Mouse (Mus musculus) frontal cortex, postnatal 10 days (tissue): ENCODE data around the gene Mmp11.
"Not testable (repeated sequence)": the region's sequence is repeated elsewhere in the genome, so short reads cannot be mapped to it uniquely, and the experiment has no call there.

Experiments
- DNase-seq, 2 experiments: peaks; one replicate each; pipeline ENCODE4 v3.0.0; 2022; ENCODE audit warnings: low spot score in 2 of 2, mixed read lengths in 1 of 2

The Mmp11 gene

GRCm38 (mm10) chr10:75896208-75896607 is 40.1 kb downstream of the Mmp11 start:
- no peak for DNase-seq

- DNase-seq = no peak
These were observed 40.6 kb downstream of the Mmp11 start for GRCm38 (mm10) chr10:75895730-75896129.

- DNase-seq = no peak
These were observed 41.7 kb downstream of the Mmp11 start for GRCm38 (mm10) chr10:75894601-75895000.

GRCm38 (mm10) chr10:75893089-75893750 is 43.1 kb downstream of the Mmp11 start, which contains the start of gene Derl3:
Derl3 (plus strand) TSS chr10:75893413.
- peak; percentile 93 to 98 for DNase-seq

GRCm38 (mm10) chr10:75889406-75890153 is 46.7 kb downstream of the Mmp11 start:
- no peak for DNase-seq

- DNase-seq = not testable (repeated sequence)
These were observed 48.8 kb downstream of the Mmp11 start for GRCm38 (mm10) chr10:75887504-75887903.

- no peak for DNase-seq
These were observed 51.6 kb downstream of the Mmp11 start for GRCm38 (mm10) chr10:75884742-75885141.

- DNase-seq = peak; percentile 73 to 82
These were observed 53.1 kb downstream of the Mmp11 start for GRCm38 (mm10) chr10:75883232-75883552.

GRCm38 (mm10) chr10:75882433-75883231 is 53.7 kb downstream of the Mmp11 start:
- no peak for DNase-seq

GRCm38 (mm10) chr10:75881578-75882432 is 54.5 kb downstream of the Mmp11 start:
- no peak for DNase-seq

GRCm38 (mm10) chr10:75880771-75881577 is 55.3 kb downstream of the Mmp11 start:
- no peak for DNase-seq

- no peak for DNase-seq
These were observed 55.9 kb downstream of the Mmp11 start for GRCm38 (mm10) chr10:75880351-75880750.

- no peak for DNase-seq
These were observed 57.5 kb downstream of the Mmp11 start for GRCm38 (mm10) chr10:75878836-75879235.

GRCm38 (mm10) chr10:75873543-75874170 is 62.6 kb downstream of the Mmp11 start:
- no peak for DNase-seq
